Mouse (Mus musculus) thymus, adult 2 months (tissue): ENCODE measurements at regions not wholly inside any gene's neighbourhood (a gene's known extent, or its start where the extent isn't known, plus 50 kb on each side); places are given as distances from the start of the nearest gene placed in this dataset.
"Not testable (repeated sequence)": the region's sequence is repeated elsewhere in the genome, so short reads cannot be mapped to it uniquely, and the experiment has no call there.

Source experiments
- DNase-seq: peaks from one replicate; pipeline ENCODE4 v3.0.0; 2021
- H3K27ac ChIP-seq: fragments of 200-500 bp; 2 replicates; pipeline ENCODE4 v1.5.1; 2012; ENCODE audit warnings: low read length, control low read depth; ENCODE audit not compliant: control insufficient read depth, insufficient read depth
- H3K27me3 ChIP-seq: fragments of 200-500 bp; 2 replicates; pipeline ENCODE4 v1.6.1; 2012; ENCODE audit warnings: mild to moderate bottlenecking, low read length, moderate library complexity, mixed read lengths; ENCODE audit not compliant: control insufficient read depth, insufficient read depth
- H3K36me3 ChIP-seq: fragments of 200-500 bp; 2 replicates; pipeline ENCODE4 v1.6.1; 2012; ENCODE audit warnings: mild to moderate bottlenecking, low read length, moderate library complexity; ENCODE audit not compliant: control insufficient read depth, insufficient read depth
- H3K4me1 ChIP-seq: fragments of 200-500 bp; replicated peaks from 2 replicates; pipeline ENCODE4 v1.6.1; 2012; ENCODE audit warnings: low read length; ENCODE audit not compliant: control insufficient read depth, insufficient read depth
- H3K4me3 ChIP-seq: fragments of 200-500 bp; 2 replicates; pipeline ENCODE4 v1.5.1; 2012; ENCODE audit warnings: mild to moderate bottlenecking, low read length, control low read depth, moderate library complexity; ENCODE audit not compliant: control insufficient read depth, insufficient read depth
- CTCF ChIP-seq: fragments of 200-500 bp; IDR thresholded peaks from 2 replicates; pipeline ENCODE4 v1.5.1; 2012; ENCODE audit warnings: mild to moderate bottlenecking, control low read depth, low read length, moderate library complexity, borderline replicate concordance; ENCODE audit not compliant: control insufficient read depth, poor library complexity, insufficient read depth; ENCODE audit errors: extremely low read depth
- POLR2A ChIP-seq: fragments of 200-500 bp; IDR thresholded peaks from 2 replicates; pipeline ENCODE4 v1.6.1; 2012; ENCODE audit warnings: mild to moderate bottlenecking, low read length, control low read depth, moderate library complexity; ENCODE audit not compliant: control insufficient read depth, poor library complexity, insufficient read depth; ENCODE audit errors: extremely low read depth
- WGBS: fragments of 180-500 bp; shearing (Covaris S2); methylation state at CpG from one replicate; pipeline ENCODE4 v1.1.7; 2018; 5-methylcytosine and 5-hydroxymethylcytosine counted together

DNA sequence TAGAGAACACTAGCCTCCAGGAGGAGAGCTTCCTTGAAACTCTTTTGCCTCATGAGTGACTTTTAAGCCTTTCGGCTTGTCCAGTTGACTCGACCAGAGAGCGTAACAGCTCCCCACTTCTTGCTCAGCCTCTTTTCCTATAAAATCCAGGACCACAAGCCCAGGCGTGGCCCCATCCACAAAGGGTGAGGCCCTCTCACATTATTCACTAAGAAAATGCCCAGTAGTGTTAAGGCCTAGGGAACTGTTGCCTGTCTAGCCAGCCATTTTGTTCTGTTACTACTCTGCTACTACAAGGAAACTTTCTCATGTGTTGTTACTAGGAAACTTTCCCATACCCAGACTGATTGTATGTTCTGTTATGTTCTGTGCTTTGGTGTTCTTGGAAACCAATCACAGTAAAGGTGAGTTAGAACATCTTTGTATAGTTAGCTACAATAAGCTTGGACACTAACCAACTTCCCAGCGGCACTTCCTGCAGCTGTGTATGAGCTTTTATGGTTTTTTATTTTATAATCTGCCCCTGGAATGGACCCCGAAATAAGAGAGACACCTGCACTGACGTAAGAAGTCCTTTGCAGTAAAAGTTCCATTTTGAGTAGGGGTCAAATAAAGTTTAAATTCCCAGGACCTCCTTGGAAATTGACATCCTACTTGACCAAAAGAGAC, 162.1 kb downstream of the Akr1d1 start:
- no peak overlapping the region for H3K27ac ChIP-seq
- H3K36me3 ChIP-seq: no peaks in the 10 kb centered on the region
- 82% methylated on average over 7 of the region's 7 CpGs for WGBS
- H3K4me1 ChIP-seq: no peaks in the 10 kb centered on the region
- no peaks in the 10 kb centered on the region for H3K27me3 ChIP-seq
- H3K4me3 ChIP-seq: no peak overlapping the region
- no peak for DNase-seq
- TF ChIP-seq POLR2A: no peak
- TF ChIP-seq CTCF: no peak

DNA sequence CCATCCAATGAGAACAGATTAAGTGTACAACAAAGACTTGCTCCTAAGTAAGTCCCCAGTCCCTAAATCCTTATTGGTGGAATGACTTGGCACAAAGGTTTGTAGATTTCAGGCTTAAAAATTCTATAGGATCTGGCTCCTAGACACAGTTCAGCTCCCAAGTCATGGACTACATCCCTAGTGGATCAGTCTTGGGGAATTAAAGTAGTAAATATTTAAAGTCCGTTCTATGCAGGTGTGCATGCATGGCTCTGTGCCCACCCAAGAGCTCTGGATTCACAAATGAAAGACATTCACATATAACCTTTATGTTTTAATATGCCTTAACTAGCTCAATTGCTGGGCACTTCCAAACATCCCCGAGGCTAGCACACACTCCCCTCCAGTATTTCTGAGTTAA, 162.8 kb downstream of the Akr1d1 start:
- Histone ChIP-seq H3K4me3 (no peak overlapping the region), H3K27me3 (no peaks in the 10 kb centered on the region), H3K4me1 (no peaks in the 10 kb centered on the region), H3K27ac (no peak overlapping the region), H3K36me3 (no peaks in the 10 kb centered on the region)
- 97% methylated on average over 2 of the region's 2 CpGs for WGBS
- TF ChIP-seq CTCF: no peak
- no peak for TF ChIP-seq POLR2A
- DNase-seq: no peak

- no peak for TF ChIP-seq POLR2A
- no peak for TF ChIP-seq CTCF
- DNase-seq: no peak
- H3K4me1 ChIP-seq: no peaks in the 10 kb centered on the region
- no peaks in the 10 kb centered on the region for H3K36me3 ChIP-seq
- no peak overlapping the region for H3K27ac ChIP-seq
- H3K27me3 ChIP-seq: no peaks in the 10 kb centered on the region
- no peak overlapping the region for H3K4me3 ChIP-seq
Measured at GRCm38 (mm10) chr6:37696074-37696473, 166.1 kb downstream of the Akr1d1 start.

DNA sequence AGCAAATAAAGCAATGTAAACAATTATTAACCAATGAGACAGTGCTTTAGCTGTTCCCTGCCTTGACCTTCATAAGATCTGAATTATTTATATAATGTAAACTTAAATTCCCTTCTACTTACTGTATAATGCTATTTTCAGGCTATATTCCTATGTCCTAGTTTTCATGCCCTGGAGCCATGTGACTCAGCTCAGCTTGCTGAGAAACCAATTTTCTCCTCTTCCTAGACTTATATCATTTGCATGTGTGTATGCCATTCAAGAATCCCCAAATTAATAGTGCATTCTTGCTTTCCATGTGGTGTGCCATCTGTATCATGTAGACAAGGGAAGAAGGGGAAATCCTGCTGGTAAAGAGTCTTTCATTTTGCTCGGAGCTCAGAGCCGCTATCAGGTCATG, 166.7 kb upstream of the Trim24 start:
- no peak for TF ChIP-seq CTCF
- no peak for TF ChIP-seq POLR2A
- DNase-seq: no peak
- Histone ChIP-seq H3K4me3 (no peak overlapping the region), H3K4me1 (no peaks in the 10 kb centered on the region), H3K27me3 (no peaks in the 10 kb centered on the region), H3K36me3 (no peaks in the 10 kb centered on the region), H3K27ac (no peak overlapping the region)
- 93% methylated on average over 2 of the region's 2 CpGs for WGBS

DNA sequence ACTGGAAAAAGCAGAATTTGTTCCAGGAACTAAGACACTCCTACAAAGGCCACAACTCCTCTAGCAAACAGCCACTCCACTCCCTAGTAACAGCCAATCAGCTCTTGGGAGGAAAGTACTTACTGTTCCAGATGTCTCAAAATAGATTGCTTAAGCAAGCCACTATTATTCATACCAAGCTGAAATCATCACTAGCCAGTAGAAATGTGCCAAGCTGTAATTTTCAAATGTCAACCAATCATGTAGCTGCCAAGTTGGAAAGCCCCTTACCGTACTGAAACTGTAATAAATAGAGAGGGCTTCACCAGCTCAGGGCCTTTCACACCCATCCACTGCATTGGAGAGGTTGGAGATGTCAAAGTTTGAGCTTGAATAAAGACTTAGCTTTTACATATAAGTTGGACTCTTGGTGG, 164.9 kb upstream of the Trim24 start:
- DNase-seq: no peak
- no peaks in the 10 kb centered on the region for H3K4me1 ChIP-seq
- H3K4me3 ChIP-seq: no peak overlapping the region
- no peak overlapping the region for H3K27ac ChIP-seq
- TF ChIP-seq CTCF (no peak), POLR2A (no peak)
- H3K36me3 ChIP-seq: no peaks in the 10 kb centered on the region
- WGBS: 90% methylated on average over 1 of the region's 1 CpGs
- H3K27me3 ChIP-seq: no peaks in the 10 kb centered on the region

DNA sequence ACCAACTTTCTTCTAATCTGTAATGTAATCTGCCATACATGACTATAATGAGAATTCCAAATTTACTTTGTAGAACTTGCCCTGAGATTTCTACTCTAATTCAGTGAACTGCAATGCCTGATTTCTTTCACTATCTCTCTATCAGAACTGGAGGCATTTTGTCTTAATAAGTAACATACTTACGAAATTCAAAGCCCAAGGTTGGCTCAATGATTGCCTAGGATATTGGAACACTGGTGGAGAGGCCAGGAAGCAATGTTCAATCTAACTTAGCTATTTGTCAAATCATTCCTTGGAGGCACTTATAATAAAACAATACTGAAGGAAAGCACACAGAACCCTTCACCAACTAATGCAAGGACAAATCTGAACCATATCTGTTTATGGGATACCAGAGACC, 162.9 kb upstream of the Trim24 start:
- not testable (repeated sequence) for H3K27me3 ChIP-seq, H3K36me3 ChIP-seq, H3K27ac ChIP-seq, H3K4me1 ChIP-seq, H3K4me3 ChIP-seq, DNase-seq
- 95% methylated on average over 1 of the region's 1 CpGs for WGBS

- 92% methylated on average over 1 of the region's 1 CpGs for WGBS
- no peak overlapping the region for H3K4me3 ChIP-seq
- TF ChIP-seq POLR2A (no peak), CTCF (no peak)
- peak; percentile 13 for DNase-seq
- peaks cover 19% of the 10 kb centered on the region for H3K4me1 ChIP-seq
- no peaks in the 10 kb centered on the region for H3K36me3 ChIP-seq
- no peak overlapping the region for H3K27ac ChIP-seq
- H3K27me3 ChIP-seq: no peaks in the 10 kb centered on the region
Measured at GRCm38 (mm10) chr6:37711766-37712165, 158.8 kb upstream of the Trim24 start.
